Mouse (Mus musculus): ENCODE measurements around the gene Nacc1. TPM values are rescaled to one million over a fixed set of nuclear protein-coding genes. Genes with fewer than 3 reads are reported as not detected.

Gene Nacc1
- polyA plus RNA-seq, 1 experiment from 2014 or later = 15.8 TPM

DNA sequence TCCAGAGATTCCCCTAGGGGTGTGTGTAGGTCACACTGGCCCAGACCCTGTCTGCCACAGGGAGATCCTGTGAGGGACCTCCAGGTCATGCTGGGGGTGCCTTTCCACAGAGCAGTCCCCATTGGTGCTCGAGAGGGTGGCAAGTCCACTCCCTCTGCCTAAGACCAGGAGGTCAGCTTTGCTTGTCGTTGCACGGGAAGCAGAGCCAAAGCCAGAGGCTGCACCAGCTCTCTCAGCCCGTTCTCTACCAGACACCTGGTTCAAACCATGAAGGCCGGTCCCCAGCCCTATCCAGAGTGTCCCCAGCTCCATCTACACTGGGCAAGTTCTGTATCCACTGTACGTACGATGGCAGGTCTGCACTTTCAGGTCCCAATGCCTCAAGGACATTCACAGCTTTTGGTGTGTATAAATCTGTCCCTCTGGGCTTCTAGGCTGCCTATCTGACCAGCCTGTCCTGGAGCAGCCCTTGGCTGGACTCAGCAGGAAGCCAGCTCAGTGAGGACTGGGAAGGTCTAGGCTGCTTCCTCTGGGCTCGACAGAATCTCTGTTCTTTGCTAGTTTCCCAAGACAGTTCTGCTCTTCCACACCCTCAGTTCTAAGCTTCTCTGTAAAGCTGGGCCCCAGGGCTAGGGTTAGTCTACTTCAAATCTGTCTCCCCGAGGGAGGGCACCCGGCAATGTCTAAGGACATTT, 37.7 kb upstream of the Nacc1 start:
- Histone ChIP-seq H3K4me3 (replicated peaks) (no peak overlapping the region), H3K9ac (no peak overlapping the region), H3K27me3 (replicated peaks) (no peaks in the 10 kb centered on the region), H3K36me3 (peaks cover 23% of the 10 kb centered on the region), H3K4me2 (no peak overlapping the region), H3K4me1 (peaks cover 63% of the 10 kb centered on the region), H3K27ac (peak overlapping the region; percentile 64), H3K9me3 (no peaks in the 10 kb centered on the region)
- no peak for ATAC-seq (ENCODE audit: insufficient read depth, low FRiP score, low read depth)
- WGBS = 58% methylated on average over 10 of the region's 10 CpGs

GRCm38 (mm10) chr8:84724683-84725082, 37.0 kb upstream of the Nacc1 start:
- peak overlapping the region; percentile 98; the same call in 1 of the 2 replicates for H3K27ac ChIP-seq
- no peak for ATAC-seq (ENCODE audit: insufficient read depth, low FRiP score, low read depth)

GRCm38 (mm10) chr8:84723571-84723900, 35.9 kb upstream of the Nacc1 start:
- WGBS = 12% methylated on average over 7 of the region's 7 CpGs
- peaks cover 57% of the 10 kb centered on the region for H3K4me1 ChIP-seq
- H3K9ac ChIP-seq = peak overlapping the region; percentile 19; the same call in 1 of the 2 replicates
- H3K9me3 ChIP-seq = no peaks in the 10 kb centered on the region
- peak; percentile 5; the same call in 1 of the 2 replicates for ATAC-seq (ENCODE audit: insufficient read depth, low FRiP score, low read depth)
- no peaks in the 10 kb centered on the region for H3K27me3 ChIP-seq (replicated peaks)
- H3K36me3 ChIP-seq = peaks cover 35% of the 10 kb centered on the region
- H3K4me2 ChIP-seq = peak overlapping the region; percentile 44
- H3K27ac ChIP-seq = peak overlapping the region; percentile 98
- peak overlapping the region; percentile 17; the same call in 1 of the 2 replicates for H3K4me3 ChIP-seq (replicated peaks)

More at GRCm38 (mm10) chr8:84724683-84725082, 37.0 kb upstream of the Nacc1 start:
- 47% methylated on average over 9 of the region's 9 CpGs for WGBS
- no peaks in the 10 kb centered on the region for H3K9me3 ChIP-seq
- peaks cover 29% of the 10 kb centered on the region for H3K36me3 ChIP-seq
- H3K4me2 ChIP-seq = peak overlapping the region; percentile 44; the same call in 1 of the 2 replicates
- peaks cover 56% of the 10 kb centered on the region for H3K4me1 ChIP-seq
- H3K27me3 ChIP-seq (replicated peaks) = no peaks in the 10 kb centered on the region
- no peak overlapping the region for H3K9ac ChIP-seq
- H3K4me3 ChIP-seq (replicated peaks) = no peak overlapping the region

DNA sequence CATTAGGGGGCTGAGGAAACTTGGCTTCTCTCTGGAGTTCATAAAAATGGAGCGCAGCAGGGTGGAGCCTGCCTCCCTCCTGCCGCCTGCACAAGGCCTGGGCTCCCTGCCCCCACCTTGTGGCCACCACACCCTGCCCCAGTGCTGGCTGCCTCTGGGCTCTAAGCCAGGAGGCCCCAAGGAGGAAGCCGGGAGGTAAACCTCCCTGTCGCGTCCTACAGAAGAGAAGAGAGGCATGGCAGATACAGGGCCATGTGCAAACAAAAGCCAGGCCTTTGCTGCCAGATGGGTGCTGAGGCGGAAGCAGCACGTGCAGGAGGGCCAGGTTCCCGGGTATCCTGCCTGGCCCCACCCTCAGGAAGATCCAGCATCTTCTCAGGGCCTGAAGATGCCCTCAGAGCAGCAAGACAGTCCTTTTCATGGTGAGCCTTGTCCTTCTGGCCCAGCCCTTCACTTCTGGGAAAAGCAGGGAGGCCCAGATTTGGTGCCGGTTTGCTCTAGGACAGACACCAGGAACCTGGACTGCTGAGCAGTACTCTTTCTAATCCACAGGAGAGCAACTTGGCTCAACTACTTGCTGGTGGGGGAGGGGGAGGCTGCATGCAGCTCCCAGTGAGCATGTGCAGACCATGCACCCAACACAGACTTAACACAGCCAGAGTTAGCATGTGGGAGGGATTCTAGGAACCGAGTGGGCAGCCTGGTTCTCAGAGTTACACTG, 35.3 kb upstream of the Nacc1 start, which contains the start of gene G430095P16Rik:
G430095P16Rik (plus strand) TSS at position 158 of the 721 bp plus-strand sequence.
- peak; percentile 92 for ATAC-seq (ENCODE audit: insufficient read depth, low FRiP score, low read depth)
- Histone ChIP-seq H3K9ac (peak within 1 kb of the TSS; percentile 19; the same call in 1 of the 2 replicates), H3K9me3 (no peaks in the 10 kb centered on the region), H3K27me3 (replicated peaks) (no peaks in the 10 kb centered on the region), H3K4me1 (peaks cover 54% of the 10 kb centered on the region), H3K4me3 (replicated peaks) (peak within 1 kb of the TSS; percentile 17; the same call in 1 of the 2 replicates), H3K36me3 (peaks cover 35% of the 10 kb centered on the region), H3K4me2 (peak within 1 kb of the TSS; percentile 44), H3K27ac (peak within 1 kb of the TSS; percentile 98)
- WGBS = 7% methylated on average over 10 of the region's 10 CpGs

DNA sequence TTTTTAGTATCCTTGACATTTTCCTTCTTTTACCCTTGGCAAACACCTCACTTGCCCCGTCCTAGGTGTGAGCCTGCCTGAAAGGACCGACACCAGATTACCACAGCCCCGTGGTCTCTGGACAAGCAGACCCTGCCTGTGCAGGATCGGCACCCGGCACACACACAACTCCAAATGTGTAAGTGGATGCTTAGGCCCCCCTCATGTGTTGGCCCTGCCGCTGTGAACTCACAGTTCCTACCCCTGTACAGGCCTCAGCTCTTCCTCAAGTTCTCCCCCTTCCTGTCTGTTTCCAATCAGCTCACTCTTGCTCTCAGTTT, 34.8 kb upstream of the Nacc1 start:
- peaks cover 31% of the 10 kb centered on the region for H3K36me3 ChIP-seq
- H3K4me2 ChIP-seq = peak overlapping the region; percentile 44
- ATAC-seq (ENCODE audit: insufficient read depth, low FRiP score, low read depth) = no peak
- H3K27ac ChIP-seq = peak overlapping the region; percentile 98
- H3K4me3 ChIP-seq (replicated peaks) = no peak overlapping the region
- H3K9ac ChIP-seq = no peak overlapping the region
- no peaks in the 10 kb centered on the region for H3K27me3 ChIP-seq (replicated peaks)
- no peaks in the 10 kb centered on the region for H3K9me3 ChIP-seq
- H3K4me1 ChIP-seq = peaks cover 54% of the 10 kb centered on the region
- WGBS = 52% methylated on average over 6 of the region's 6 CpGs

DNA sequence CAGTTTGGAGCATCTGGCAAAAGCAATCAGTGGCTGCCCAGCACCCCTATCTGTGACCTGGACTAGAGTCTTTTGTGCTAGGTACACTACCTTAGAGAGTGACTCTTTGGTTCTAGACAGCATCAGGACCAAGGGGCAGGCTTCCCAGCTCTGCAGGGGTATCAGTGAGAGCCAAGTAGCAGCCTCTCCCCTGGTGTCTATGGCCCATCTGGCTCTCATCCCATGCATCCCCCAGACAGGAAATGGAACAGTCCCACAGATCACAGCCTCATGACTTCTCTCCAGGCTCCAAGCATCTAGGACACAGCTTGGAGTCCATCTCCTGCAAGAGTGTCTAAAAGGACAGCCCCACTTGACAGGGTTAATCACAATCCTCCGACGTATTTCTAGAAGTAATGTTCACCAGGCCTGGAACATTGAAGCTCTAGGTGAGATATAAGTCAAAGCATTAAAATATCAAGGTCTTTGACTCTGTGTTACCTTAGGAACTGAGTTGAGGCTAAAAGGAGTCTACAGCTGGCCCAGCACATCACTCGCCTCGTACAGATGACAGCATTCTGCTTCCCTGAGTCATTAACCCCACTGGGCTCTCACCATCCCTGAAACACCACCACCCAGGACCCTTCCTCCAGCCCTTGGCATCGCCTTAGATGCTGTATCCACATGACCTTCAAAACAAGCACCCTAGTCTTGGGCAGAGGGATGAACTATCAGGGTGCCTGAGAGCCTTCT, 31.5 kb upstream of the Nacc1 start:
- Histone ChIP-seq H3K27me3 (replicated peaks) (0 out of 2 replicates have a peak, but pooled peaks cover 7% of the 10 kb centered on the region), H3K4me1 (peaks cover 38% of the 10 kb centered on the region), H3K9ac (no peak overlapping the region), H3K9me3 (no peaks in the 10 kb centered on the region), H3K36me3 (peaks cover 31% of the 10 kb centered on the region), H3K4me2 (no peak overlapping the region), H3K27ac (no peak overlapping the region), H3K4me3 (replicated peaks) (no peak overlapping the region)
- WGBS = 74% methylated on average over 5 of the region's 5 CpGs
- ATAC-seq (ENCODE audit: insufficient read depth, low FRiP score, low read depth) = no peak

GRCm38 (mm10) chr8:84718476-84718875, 30.8 kb upstream of the Nacc1 start:
- H3K27ac ChIP-seq = no peak overlapping the region
- peaks cover 38% of the 10 kb centered on the region for H3K4me1 ChIP-seq
- H3K9ac ChIP-seq = no peak overlapping the region
- 0 out of 2 replicates have a peak, but pooled peaks cover 7% of the 10 kb centered on the region for H3K27me3 ChIP-seq (replicated peaks)
- 83% methylated on average over 5 of the region's 5 CpGs for WGBS
- H3K36me3 ChIP-seq = peaks cover 31% of the 10 kb centered on the region
- ATAC-seq (ENCODE audit: insufficient read depth, low FRiP score, low read depth) = no peak
- no peaks in the 10 kb centered on the region for H3K9me3 ChIP-seq
- no peak overlapping the region for H3K4me3 ChIP-seq (replicated peaks)
- H3K4me2 ChIP-seq = no peak overlapping the region

- Histone ChIP-seq H3K36me3 (peaks cover 31% of the 10 kb centered on the region), H3K4me2 (no peak overlapping the region), H3K9me3 (no peaks in the 10 kb centered on the region), H3K27me3 (replicated peaks) (0 out of 2 replicates have a peak, but pooled peaks cover 7% of the 10 kb centered on the region), H3K4me3 (replicated peaks) (no peak overlapping the region), H3K4me1 (peaks cover 38% of the 10 kb centered on the region), H3K27ac (no peak overlapping the region), H3K9ac (no peak overlapping the region)
- ATAC-seq (ENCODE audit: insufficient read depth, low FRiP score, low read depth) = no peak
- 90% methylated on average over 11 of the region's 11 CpGs for WGBS
Observed at GRCm38 (mm10) chr8:84716790-84717189, 29.1 kb upstream of the Nacc1 start.

GRCm38 (mm10) chr8:84715893-84716468, 28.3 kb upstream of the Nacc1 start:
- H3K36me3 ChIP-seq = peaks cover 25% of the 10 kb centered on the region
- H3K4me3 ChIP-seq (replicated peaks) = no peak overlapping the region
- 0 out of 2 replicates have a peak, but pooled peaks cover 7% of the 10 kb centered on the region for H3K27me3 ChIP-seq (replicated peaks)
- ATAC-seq (ENCODE audit: insufficient read depth, low FRiP score, low read depth) = no peak
- 32% methylated on average over 27 of the region's 27 CpGs for WGBS
- H3K27ac ChIP-seq = no peak overlapping the region
- H3K9ac ChIP-seq = no peak overlapping the region
- no peaks in the 10 kb centered on the region for H3K9me3 ChIP-seq
- H3K4me2 ChIP-seq = no peak overlapping the region
- peaks cover 41% of the 10 kb centered on the region for H3K4me1 ChIP-seq

DNA sequence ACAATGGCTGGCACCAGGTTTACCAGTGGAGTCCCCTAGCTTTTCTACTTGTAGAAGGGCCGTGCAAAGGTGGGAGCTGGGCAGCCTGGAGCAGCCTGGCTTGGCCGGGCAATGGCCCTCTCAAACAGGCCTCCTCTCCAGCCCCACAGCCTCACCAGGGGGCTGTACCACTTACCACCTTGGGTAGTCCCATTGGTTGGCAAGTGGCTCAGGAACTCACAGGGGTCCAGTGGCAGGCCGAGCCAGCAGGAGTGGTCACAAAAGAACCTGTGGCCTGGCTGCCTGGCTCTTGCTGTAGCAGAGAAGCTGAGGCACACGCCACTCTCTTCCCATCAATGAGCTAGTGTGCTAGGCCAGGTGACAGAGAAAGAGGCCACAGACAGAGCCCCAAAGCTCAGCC, 26.5 kb upstream of the Nacc1 start:
- no peak for ATAC-seq (ENCODE audit: insufficient read depth, low FRiP score, low read depth)
- peaks cover 7% of the 10 kb centered on the region for H3K36me3 ChIP-seq
- H3K4me1 ChIP-seq = peaks cover 46% of the 10 kb centered on the region
- 79% methylated on average over 4 of the region's 4 CpGs for whole genome bisulfite sequencing
- 0 out of 2 replicates have a peak, but pooled peaks cover 7% of the 10 kb centered on the region for H3K27me3 ChIP-seq (replicated peaks)
- H3K9ac ChIP-seq = no peak overlapping the region
- peak overlapping the region; percentile 91 for H3K27ac ChIP-seq
- no peak overlapping the region for H3K4me2 ChIP-seq
- no peaks in the 10 kb centered on the region for H3K9me3 ChIP-seq
- H3K4me3 ChIP-seq (replicated peaks) = no peak overlapping the region

- H3K27ac ChIP-seq = peak overlapping the region; percentile 91
- WGBS = 68% methylated on average over 4 of the region's 4 CpGs
- no peaks in the 10 kb centered on the region for H3K9me3 ChIP-seq
- H3K4me1 ChIP-seq = peaks cover 49% of the 10 kb centered on the region
- ATAC-seq (ENCODE audit: insufficient read depth, low FRiP score, low read depth) = no peak
- no peak overlapping the region for H3K4me2 ChIP-seq
- peaks cover 7% of the 10 kb centered on the region for H3K36me3 ChIP-seq
- H3K4me3 ChIP-seq (replicated peaks) = no peak overlapping the region
- no peak overlapping the region for H3K9ac ChIP-seq
- 0 out of 2 replicates have a peak, but pooled peaks cover 9% of the 10 kb centered on the region for H3K27me3 ChIP-seq (replicated peaks)
Observed at GRCm38 (mm10) chr8:84713381-84713780, 25.7 kb upstream of the Nacc1 start.

Data from stomach, embryonic 15.5 days (tissue).